Mouse (Mus musculus): ENCODE measurements at regions not wholly inside any gene's neighbourhood (a gene's known extent, or its start where the extent isn't known, plus 50 kb on each side); places are given as distances from the start of the nearest gene placed in this dataset.

DNA sequence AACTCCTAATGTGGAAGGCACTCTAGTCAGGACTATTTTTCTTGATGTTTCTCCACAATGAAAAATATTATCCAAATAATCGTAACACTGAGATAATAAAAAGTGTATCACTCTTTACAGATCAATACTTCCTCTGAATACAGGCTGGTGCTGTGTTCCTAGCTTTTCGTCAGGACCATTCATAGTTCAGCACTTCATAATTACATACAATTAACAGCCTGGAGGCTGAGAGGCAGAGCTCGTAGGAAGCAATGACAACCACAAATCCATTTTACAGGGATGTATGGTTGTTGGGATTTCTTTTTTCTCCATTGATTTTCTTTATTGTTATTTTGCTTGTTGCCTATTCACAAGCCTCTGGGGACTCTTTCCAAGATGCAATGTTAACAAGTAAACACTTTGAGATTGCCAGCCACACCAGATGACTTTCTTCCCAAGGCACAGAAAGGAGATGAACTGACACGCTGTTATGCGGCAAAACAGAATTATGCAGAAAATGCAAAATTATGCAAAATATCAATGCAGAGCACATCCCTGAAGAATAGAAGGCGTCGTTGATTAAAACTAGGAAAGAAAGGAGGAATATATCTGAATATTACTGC, 142.2 kb downstream of the Rps29 start:
- Histone ChIP-seq H3K4me1 (ENCODE audit: control insufficient read depth, insufficient read depth, low read length) (no peaks in the 10 kb centered on the region), H3K27ac (ENCODE audit: insufficient read depth, low read length) (no peak overlapping the region), H3K4me3 (ENCODE audit: insufficient read depth, low read length) (no peak overlapping the region)
- no peak for TF ChIP-seq POLR2A (IDR thresholded peaks at IDR 0.05; ENCODE audit: low read depth, low read length)
- no peak for TF ChIP-seq CTCF (IDR thresholded peaks at IDR 0.05; ENCODE audit: borderline replicate concordance, insufficient read depth, low read length)

DNA sequence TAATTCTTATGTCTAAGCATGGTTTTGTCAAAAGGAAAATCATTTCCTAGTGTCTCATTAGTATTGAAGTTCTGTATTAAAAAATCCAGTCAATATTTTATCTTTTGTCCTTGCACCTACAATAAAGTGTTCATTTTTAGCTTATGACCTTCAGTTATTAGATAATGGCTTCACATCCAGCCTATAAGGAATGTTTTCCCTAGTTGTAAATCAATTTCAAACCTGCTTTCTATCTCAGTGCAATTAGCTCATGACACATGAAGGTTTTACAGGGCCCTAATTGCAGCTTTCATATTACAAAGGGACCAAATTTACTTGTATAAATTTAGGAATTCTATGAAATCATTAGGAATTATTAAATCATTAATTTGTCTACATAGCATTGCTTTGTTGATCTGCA, 153.8 kb downstream of the Rps29 start:
- Histone ChIP-seq H3K4me1 (ENCODE audit: control insufficient read depth, insufficient read depth, low read length) (no peaks in the 10 kb centered on the region), H3K4me3 (ENCODE audit: insufficient read depth, low read length) (no peak overlapping the region), H3K27ac (ENCODE audit: insufficient read depth, low read length) (no peak overlapping the region)
- TF ChIP-seq POLR2A (IDR thresholded peaks at IDR 0.05; ENCODE audit: low read depth, low read length) (no peak), CTCF (IDR thresholded peaks at IDR 0.05; ENCODE audit: borderline replicate concordance, insufficient read depth, low read length) (no peak)

DNA sequence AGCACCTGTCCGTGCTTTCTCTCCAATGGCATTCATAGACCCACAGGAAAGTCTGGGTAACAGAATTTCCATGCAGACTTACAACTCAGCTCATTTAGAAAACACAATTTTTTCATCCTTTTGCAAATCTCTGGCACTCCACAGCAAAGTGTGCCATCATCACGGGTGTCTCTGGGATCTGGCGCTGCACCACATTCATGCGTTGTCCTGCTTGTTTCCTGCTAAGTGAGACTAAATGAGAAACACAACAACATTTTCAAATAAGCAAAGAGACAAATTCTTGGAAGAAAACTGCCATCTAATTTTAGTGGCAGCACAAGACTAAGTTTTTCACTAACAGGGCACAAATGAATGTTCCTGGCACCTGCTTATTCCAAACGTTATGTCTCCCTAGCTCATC, 156.9 kb downstream of the Rps29 start:
- TF ChIP-seq POLR2A (IDR thresholded peaks at IDR 0.05; ENCODE audit: low read depth, low read length) (no peak), CTCF (IDR thresholded peaks at IDR 0.05; ENCODE audit: borderline replicate concordance, insufficient read depth, low read length) (no peak)
- Histone ChIP-seq H3K4me3 (ENCODE audit: insufficient read depth, low read length) (no peak overlapping the region), H3K4me1 (ENCODE audit: control insufficient read depth, insufficient read depth, low read length) (no peaks in the 10 kb centered on the region), H3K27ac (ENCODE audit: insufficient read depth, low read length) (no peak overlapping the region)

DNA sequence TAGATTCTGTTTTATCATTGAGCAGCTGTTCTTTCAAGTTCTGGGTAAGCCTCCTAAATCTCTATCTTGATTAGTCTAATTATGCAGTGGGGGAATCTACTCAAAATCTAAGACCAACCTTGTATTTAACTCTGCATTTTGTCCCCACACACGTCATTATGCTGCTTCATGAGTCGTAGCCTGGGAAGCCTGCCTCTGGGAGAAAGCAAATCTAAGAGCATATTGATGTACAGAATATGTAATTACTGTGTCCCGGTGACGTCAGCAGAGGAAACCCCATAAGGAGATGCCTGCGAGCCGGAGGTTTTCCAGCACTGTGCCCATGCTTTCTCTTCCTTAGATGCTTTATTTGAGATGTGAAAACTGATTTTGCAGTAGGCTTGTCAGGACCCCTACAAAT, 161.7 kb downstream of the Rps29 start:
- TF ChIP-seq POLR2A (IDR thresholded peaks at IDR 0.05; ENCODE audit: low read depth, low read length) (no peak), CTCF (IDR thresholded peaks at IDR 0.05; ENCODE audit: borderline replicate concordance, insufficient read depth, low read length) (no peak)
- Histone ChIP-seq H3K27ac (ENCODE audit: insufficient read depth, low read length) (no peak overlapping the region), H3K4me1 (ENCODE audit: control insufficient read depth, insufficient read depth, low read length) (no peaks in the 10 kb centered on the region), H3K4me3 (ENCODE audit: insufficient read depth, low read length) (no peak overlapping the region)

DNA sequence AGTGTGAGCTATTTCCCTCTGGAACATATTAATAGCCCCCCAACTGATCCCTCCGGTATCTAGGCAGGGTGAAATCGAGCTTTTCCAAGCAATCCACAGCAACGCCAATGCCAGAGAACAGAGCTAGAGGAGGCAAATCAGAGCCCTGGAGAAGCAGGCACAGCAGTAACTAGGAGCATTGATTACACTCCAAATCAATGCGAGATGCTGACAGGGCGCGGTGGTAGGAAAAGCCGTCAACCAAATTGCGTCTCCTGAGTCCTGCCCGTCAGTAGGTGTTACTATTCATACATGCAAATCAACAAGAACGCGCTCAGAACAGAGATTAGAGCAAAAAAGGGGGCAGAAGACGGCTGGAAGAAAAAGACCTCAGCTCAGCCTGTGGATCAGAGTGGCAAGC, 162.2 kb downstream of the Rps29 start:
- Histone ChIP-seq H3K4me3 (ENCODE audit: insufficient read depth, low read length) (no peak overlapping the region), H3K4me1 (ENCODE audit: control insufficient read depth, insufficient read depth, low read length) (no peaks in the 10 kb centered on the region), H3K27ac (ENCODE audit: insufficient read depth, low read length) (no peak overlapping the region)
- TF ChIP-seq POLR2A (IDR thresholded peaks at IDR 0.05; ENCODE audit: low read depth, low read length) (no peak), CTCF (IDR thresholded peaks at IDR 0.05; ENCODE audit: borderline replicate concordance, insufficient read depth, low read length) (no peak)

DNA sequence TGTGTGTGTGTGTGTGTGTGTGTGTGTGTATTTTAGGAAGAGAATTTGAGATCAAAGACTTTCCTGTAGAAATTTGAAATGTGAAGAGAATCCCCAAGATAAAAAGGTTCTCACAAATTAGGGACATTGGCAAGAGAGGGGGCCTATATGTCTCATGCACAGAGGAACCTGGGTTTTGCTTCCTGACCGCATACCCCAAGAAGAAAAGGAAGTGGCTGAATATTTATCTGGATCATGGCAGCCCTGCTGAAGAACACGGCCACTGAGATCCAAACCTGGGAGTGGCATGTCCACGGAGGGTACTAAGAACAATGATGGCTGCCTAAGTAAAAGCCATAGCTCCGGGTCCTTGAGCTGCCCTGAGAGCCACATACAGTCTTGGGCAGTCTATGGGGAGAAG, 178.3 kb downstream of the Rps29 start:
- H3K27ac ChIP-seq (ENCODE audit: insufficient read depth, low read length), result no peak overlapping the region
- H3K4me1 ChIP-seq (ENCODE audit: control insufficient read depth, insufficient read depth, low read length), result peaks cover 3% of the 10 kb centered on the region; the same call in 1 of the 2 replicates
- TF ChIP-seq CTCF (IDR thresholded peaks at IDR 0.05; ENCODE audit: borderline replicate concordance, insufficient read depth, low read length) (no peak), POLR2A (IDR thresholded peaks at IDR 0.05; ENCODE audit: low read depth, low read length) (no peak)
- H3K4me3 ChIP-seq (ENCODE audit: insufficient read depth, low read length), result no peak overlapping the region

DNA sequence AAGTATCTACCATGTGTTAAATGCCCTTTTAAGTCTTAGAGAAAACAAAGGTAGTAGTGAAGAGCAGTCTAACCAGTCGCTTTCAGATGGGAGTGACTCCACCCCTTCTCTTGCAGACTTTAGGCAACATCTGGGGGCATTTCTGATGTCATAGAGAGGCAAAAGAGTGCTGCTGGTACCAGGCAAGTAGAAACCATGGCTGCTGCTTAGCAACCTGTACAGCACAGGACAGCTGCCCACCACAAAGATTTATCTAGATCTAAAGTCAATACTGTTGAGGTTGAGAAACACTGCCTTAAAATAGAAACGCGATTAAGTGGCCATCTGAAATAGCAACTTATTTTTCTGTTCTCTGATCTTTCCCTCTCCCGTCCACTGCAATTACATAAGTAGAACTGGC, 178.8 kb downstream of the Rps29 start:
- H3K4me3 ChIP-seq (ENCODE audit: insufficient read depth, low read length), result no peak overlapping the region
- no peak for TF ChIP-seq POLR2A (IDR thresholded peaks at IDR 0.05; ENCODE audit: low read depth, low read length)
- no peak for TF ChIP-seq CTCF (IDR thresholded peaks at IDR 0.05; ENCODE audit: borderline replicate concordance, insufficient read depth, low read length)
- H3K27ac ChIP-seq (ENCODE audit: insufficient read depth, low read length), result no peak overlapping the region
- H3K4me1 ChIP-seq (ENCODE audit: control insufficient read depth, insufficient read depth, low read length), result peaks cover 3% of the 10 kb centered on the region; the same call in 1 of the 2 replicates

DNA sequence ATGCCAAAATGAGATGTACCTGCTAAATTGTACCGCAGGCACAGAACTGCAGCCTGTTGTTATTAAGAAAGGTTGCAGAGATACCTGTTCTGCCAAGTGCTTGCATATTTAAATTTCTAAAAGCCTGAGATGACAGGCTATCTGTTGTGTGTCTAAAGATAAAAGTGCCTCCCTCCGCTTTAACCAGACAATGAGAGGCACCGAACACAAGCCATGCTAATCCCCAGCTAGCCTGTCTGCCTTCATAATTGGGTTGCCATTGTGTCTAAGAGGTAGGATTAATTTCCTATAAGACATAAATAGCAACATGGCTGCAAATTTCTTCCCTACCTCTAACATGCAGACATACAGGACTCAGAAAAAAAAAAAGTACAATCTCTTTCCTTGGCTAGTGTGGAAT, 179.8 kb downstream of the Rps29 start:
- TF ChIP-seq CTCF (IDR thresholded peaks at IDR 0.05; ENCODE audit: borderline replicate concordance, insufficient read depth, low read length), result no peak
- no peak for TF ChIP-seq POLR2A (IDR thresholded peaks at IDR 0.05; ENCODE audit: low read depth, low read length)
- Histone ChIP-seq H3K4me3 (ENCODE audit: insufficient read depth, low read length) (no peak overlapping the region), H3K4me1 (ENCODE audit: control insufficient read depth, insufficient read depth, low read length) (peaks cover 3% of the 10 kb centered on the region; the same call in 1 of the 2 replicates), H3K27ac (ENCODE audit: insufficient read depth, low read length) (no peak overlapping the region)

DNA sequence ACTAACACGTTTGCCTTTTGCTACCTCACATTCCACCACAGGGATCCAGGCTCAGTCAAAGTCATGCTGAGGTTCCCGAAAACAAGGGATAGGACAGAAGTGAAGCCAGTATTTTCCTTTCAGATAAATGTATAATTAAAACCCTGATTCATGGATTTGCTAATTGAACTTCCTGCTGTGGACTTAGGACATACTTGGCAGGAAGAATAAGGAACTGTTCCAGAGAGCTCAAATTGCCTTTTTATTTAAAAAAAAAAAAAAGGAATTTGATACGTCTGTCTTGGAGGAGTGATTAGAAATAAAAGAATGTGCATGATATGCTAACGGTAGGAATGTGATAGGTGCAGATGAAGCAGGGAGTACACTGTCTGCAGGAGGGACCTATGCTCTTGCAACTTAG, 181.7 kb downstream of the Rps29 start:
- peaks cover 3% of the 10 kb centered on the region; the same call in 1 of the 2 replicates for H3K4me1 ChIP-seq (ENCODE audit: control insufficient read depth, insufficient read depth, low read length)
- TF ChIP-seq POLR2A (IDR thresholded peaks at IDR 0.05; ENCODE audit: low read depth, low read length), result no peak
- TF ChIP-seq CTCF (IDR thresholded peaks at IDR 0.05; ENCODE audit: borderline replicate concordance, insufficient read depth, low read length), result no peak
- no peak overlapping the region for H3K27ac ChIP-seq (ENCODE audit: insufficient read depth, low read length)
- H3K4me3 ChIP-seq (ENCODE audit: insufficient read depth, low read length), result no peak overlapping the region

DNA sequence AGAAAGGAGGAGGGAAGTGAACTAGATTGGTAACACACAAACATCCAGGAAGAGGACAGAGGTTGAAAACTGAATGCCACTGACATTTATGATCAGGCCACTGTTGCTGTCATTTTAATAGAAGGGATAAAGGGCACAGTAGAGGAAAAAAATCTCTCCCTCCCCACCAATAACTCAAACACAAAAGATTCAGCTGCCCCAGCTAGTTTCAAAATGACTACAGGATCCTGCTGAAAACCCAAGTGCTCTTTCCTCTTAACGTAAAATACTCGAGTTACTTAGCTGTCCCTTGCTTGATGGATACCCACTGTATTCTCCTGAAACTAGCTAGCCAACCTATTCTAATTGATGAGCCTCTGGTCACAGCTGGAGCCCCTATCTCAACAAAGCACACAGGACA, 211.7 kb downstream of the Rps29 start:
- H3K27ac ChIP-seq (ENCODE audit: insufficient read depth, low read length), result no peak overlapping the region
- no peak overlapping the region for H3K4me3 ChIP-seq (ENCODE audit: insufficient read depth, low read length)
- TF ChIP-seq POLR2A (IDR thresholded peaks at IDR 0.05; ENCODE audit: low read depth, low read length) (no peak), CTCF (IDR thresholded peaks at IDR 0.05; ENCODE audit: borderline replicate concordance, insufficient read depth, low read length) (no peak)
- no peaks in the 10 kb centered on the region for H3K4me1 ChIP-seq (ENCODE audit: control insufficient read depth, insufficient read depth, low read length)

DNA sequence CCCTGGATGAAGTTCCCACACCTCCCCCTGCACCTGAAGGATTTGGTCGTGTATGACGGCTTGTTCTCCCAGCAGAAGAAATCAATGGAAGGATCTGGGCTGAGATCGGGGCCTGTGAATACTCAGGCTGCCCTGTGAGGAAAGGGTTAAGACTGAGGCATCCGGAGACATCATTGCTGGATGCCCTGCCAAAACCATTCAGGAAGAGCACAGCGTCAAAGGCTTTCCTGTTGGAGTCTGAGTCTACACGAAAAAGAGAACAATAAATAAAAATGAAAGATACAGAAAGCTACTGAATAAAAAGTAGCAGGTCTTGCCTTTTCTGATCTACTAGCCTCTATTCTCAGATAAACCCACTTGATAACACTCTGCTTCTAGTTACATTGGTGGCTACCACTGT, 248.4 kb downstream of the Rps29 start:
- no peaks in the 10 kb centered on the region for H3K4me1 ChIP-seq (ENCODE audit: control insufficient read depth, insufficient read depth, low read length)
- H3K27ac ChIP-seq (ENCODE audit: insufficient read depth, low read length), result no peak overlapping the region
- no peak overlapping the region for H3K4me3 ChIP-seq (ENCODE audit: insufficient read depth, low read length)
- TF ChIP-seq POLR2A (IDR thresholded peaks at IDR 0.05; ENCODE audit: low read depth, low read length) (no peak), CTCF (IDR thresholded peaks at IDR 0.05; ENCODE audit: borderline replicate concordance, insufficient read depth, low read length) (no peak)
